Mouse (Mus musculus): ENCODE measurements around the gene Unk. TPM values are rescaled to one million over a fixed set of nuclear protein-coding genes. Genes with fewer than 3 reads are reported as not detected.

Gene Unk
- polyA plus RNA-seq, 1 experiment from 2014 or later: 51.3 TPM

GRCm38 (mm10) chr11:116049610-116050009 lies 19.5 kb downstream of the Unk start:
- Histone ChIP-seq H3K9me3 (no peaks in the 10 kb centered on the region; the same call in 1 of the 2 replicates), H3K4me3 (no peak overlapping the region), H3K27ac (no peak overlapping the region), H3K36me3 (peaks cover 100% of the 10 kb centered on the region), H3K4me1 (replicated peaks) (no peaks in the 10 kb centered on the region), H3K27me3 (ENCODE audit: insufficient read depth, poor library complexity, severe bottlenecking) (no peaks in the 10 kb centered on the region)
- WGBS: 91% methylated on average over 2 of the region's 2 CpGs
- DNase-seq (ENCODE audit: low spot score): no peak

GRCm38 (mm10) chr11:116050196-116050595 lies 20.1 kb downstream of the Unk start:
- Histone ChIP-seq H3K27me3 (ENCODE audit: insufficient read depth, poor library complexity, severe bottlenecking) (no peaks in the 10 kb centered on the region), H3K4me3 (no peak overlapping the region), H3K4me1 (replicated peaks) (no peaks in the 10 kb centered on the region), H3K36me3 (peaks cover 100% of the 10 kb centered on the region), H3K9me3 (no peaks in the 10 kb centered on the region; the same call in 1 of the 2 replicates), H3K27ac (no peak overlapping the region)
- WGBS: 91% methylated on average over 4 of the region's 4 CpGs
- DNase-seq (ENCODE audit: low spot score): no peak

GRCm38 (mm10) chr11:116053510-116054229 lies 23.5 kb downstream of the Unk start:
- Histone ChIP-seq H3K27me3 (ENCODE audit: insufficient read depth, poor library complexity, severe bottlenecking) (no peaks in the 10 kb centered on the region), H3K36me3 (peaks cover 100% of the 10 kb centered on the region), H3K27ac (no peak overlapping the region), H3K9me3 (no peaks in the 10 kb centered on the region; the same call in 1 of the 2 replicates), H3K4me3 (no peak overlapping the region), H3K4me1 (replicated peaks) (no peaks in the 10 kb centered on the region)
- DNase-seq (ENCODE audit: low spot score): no peak
- 96% methylated on average over 9 of the region's 9 CpGs for WGBS

DNA sequence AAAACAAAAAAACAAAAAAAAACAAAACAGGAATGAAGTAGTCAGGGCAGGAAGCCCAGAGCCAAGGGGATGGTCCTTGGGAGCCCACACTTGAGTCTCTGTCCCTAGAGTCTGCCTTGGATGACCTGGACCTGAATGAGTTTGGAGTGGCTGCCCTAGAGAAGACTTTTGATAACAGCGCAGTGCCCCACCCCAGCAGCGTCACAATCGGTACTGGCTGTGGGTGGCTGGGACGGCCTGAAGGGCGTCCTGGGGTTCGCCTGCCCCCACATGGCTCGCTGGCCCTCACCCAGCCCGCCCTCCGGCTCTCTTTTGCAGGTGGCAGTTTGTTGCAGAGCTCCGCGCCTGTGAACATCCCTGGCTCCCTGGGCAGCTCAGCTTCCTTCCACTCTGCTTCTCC lies 25.8 kb downstream of the Unk start:
- DNase-seq (ENCODE audit: low spot score): no peak
- no peaks in the 10 kb centered on the region for H3K4me1 ChIP-seq (replicated peaks)
- 94% methylated on average over 11 of the region's 11 CpGs for WGBS
- no peaks in the 10 kb centered on the region for H3K27me3 ChIP-seq (ENCODE audit: insufficient read depth, poor library complexity, severe bottlenecking)
- H3K36me3 ChIP-seq: peaks cover 100% of the 10 kb centered on the region
- H3K4me3 ChIP-seq: no peak overlapping the region
- no peak overlapping the region for H3K27ac ChIP-seq
- H3K9me3 ChIP-seq: no peaks in the 10 kb centered on the region

GRCm38 (mm10) chr11:116057237-116057881 lies 27.2 kb downstream of the Unk start:
- H3K27ac ChIP-seq: no peak overlapping the region
- no peak for DNase-seq (ENCODE audit: low spot score)
- H3K36me3 ChIP-seq: peaks cover 100% of the 10 kb centered on the region
- H3K27me3 ChIP-seq (ENCODE audit: insufficient read depth, poor library complexity, severe bottlenecking): no peaks in the 10 kb centered on the region
- peaks cover 3% of the 10 kb centered on the region for H3K4me1 ChIP-seq (replicated peaks)
- no peak overlapping the region for H3K4me3 ChIP-seq
- no peaks in the 10 kb centered on the region for H3K9me3 ChIP-seq
- 87% methylated on average over 4 of the region's 4 CpGs for WGBS

GRCm38 (mm10) chr11:116058022-116058614 lies 28.0 kb downstream of the Unk start:
- no peaks in the 10 kb centered on the region for H3K27me3 ChIP-seq (ENCODE audit: insufficient read depth, poor library complexity, severe bottlenecking)
- no peak overlapping the region for H3K27ac ChIP-seq
- no peak for DNase-seq (ENCODE audit: low spot score)
- H3K36me3 ChIP-seq: peaks cover 100% of the 10 kb centered on the region
- H3K9me3 ChIP-seq: no peaks in the 10 kb centered on the region
- 88% methylated on average over 12 of the region's 12 CpGs for WGBS
- H3K4me3 ChIP-seq: no peak overlapping the region
- peaks cover 8% of the 10 kb centered on the region for H3K4me1 ChIP-seq (replicated peaks)

DNA sequence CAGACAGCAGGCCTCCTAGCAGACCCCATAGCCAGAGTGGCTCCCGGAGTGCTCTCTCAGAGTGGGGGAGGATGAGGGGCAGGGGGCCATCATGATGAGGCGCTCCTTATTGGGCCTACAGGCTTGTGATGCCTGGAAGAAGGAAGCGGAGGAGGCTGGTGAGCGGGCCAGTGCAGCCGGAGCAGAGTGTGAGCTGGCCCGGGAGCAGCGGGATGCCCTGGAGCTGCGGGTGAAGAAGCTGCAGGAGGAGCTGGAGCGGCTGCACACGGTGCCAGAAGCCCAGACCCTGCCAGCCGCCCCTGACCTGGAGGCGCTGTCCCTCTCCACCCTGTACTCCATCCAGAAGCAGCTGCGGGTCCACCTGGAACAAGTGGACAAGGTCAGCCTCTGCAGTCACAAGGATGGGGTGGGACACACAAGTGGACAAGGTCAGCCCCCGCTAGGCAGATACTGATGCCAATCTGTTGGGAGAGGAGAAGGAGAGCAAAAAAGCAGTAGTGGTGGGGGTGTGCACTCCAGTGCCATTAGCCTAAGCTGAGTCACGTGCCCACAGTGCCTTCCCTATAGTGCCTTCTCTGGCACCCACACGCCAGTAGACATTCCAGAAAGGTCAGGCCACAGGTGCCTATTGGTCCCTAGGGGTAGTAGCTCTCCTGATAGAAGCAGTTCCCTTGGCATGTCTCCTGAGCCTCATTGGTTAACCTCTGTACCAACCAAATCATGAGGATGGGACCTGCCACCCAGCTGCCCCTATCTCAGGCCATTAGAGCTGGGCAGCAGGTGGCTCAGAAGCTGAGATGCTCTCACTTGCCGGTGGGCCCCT lies 29.0 kb downstream of the Unk start:
- 95% methylated on average over 17 of the region's 17 CpGs for WGBS
- 0 out of 2 replicates have a peak overlapping the region, but pooled peaks have one; percentile 14 for H3K27ac ChIP-seq
- peaks cover 94% of the 10 kb centered on the region for H3K36me3 ChIP-seq
- peaks cover 15% of the 10 kb centered on the region for H3K4me1 ChIP-seq (replicated peaks)
- H3K9me3 ChIP-seq: no peaks in the 10 kb centered on the region
- DNase-seq (ENCODE audit: low spot score): no peak
- H3K27me3 ChIP-seq (ENCODE audit: insufficient read depth, poor library complexity, severe bottlenecking): no peaks in the 10 kb centered on the region
- no peak overlapping the region for H3K4me3 ChIP-seq

DNA sequence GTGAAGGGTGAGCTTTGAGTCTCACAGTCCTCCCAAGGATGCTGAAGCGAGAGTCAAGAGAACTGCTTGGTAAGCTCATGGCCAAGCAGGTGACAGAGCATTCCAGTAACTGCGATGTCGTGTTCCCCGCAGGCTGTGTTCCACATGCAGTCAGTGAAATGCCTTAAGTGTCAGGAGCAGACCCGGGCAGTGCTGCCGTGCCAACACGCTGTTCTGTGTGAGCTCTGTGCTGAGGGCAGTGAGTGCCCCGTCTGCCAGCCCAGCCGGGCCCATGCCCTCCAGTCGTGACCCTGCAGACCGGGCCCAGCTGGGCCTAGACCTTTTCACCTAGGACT lies 29.5 kb downstream of the Unk start:
- Histone ChIP-seq H3K9me3 (no peaks in the 10 kb centered on the region), H3K27me3 (ENCODE audit: insufficient read depth, poor library complexity, severe bottlenecking) (no peaks in the 10 kb centered on the region), H3K4me1 (replicated peaks) (peaks cover 15% of the 10 kb centered on the region), H3K36me3 (peaks cover 88% of the 10 kb centered on the region), H3K27ac (no peak overlapping the region), H3K4me3 (no peak overlapping the region)
- 96% methylated on average over 11 of the region's 11 CpGs for WGBS
- no peak for DNase-seq (ENCODE audit: low spot score)

- peaks cover 79% of the 10 kb centered on the region for H3K36me3 ChIP-seq
- H3K27me3 ChIP-seq (ENCODE audit: insufficient read depth, poor library complexity, severe bottlenecking): no peaks in the 10 kb centered on the region
- no peak overlapping the region for H3K4me3 ChIP-seq
- no peaks in the 10 kb centered on the region for H3K9me3 ChIP-seq
- H3K27ac ChIP-seq: no peak overlapping the region
- 93% methylated on average over 9 of the region's 9 CpGs for WGBS
- peaks cover 15% of the 10 kb centered on the region for H3K4me1 ChIP-seq (replicated peaks)
- no peak for DNase-seq (ENCODE audit: low spot score)
Measured at GRCm38 (mm10) chr11:116060596-116060995, 30.5 kb downstream of the Unk start.

- Histone ChIP-seq H3K9me3 (no peaks in the 10 kb centered on the region), H3K27me3 (ENCODE audit: insufficient read depth, poor library complexity, severe bottlenecking) (no peaks in the 10 kb centered on the region), H3K4me1 (replicated peaks) (peaks cover 15% of the 10 kb centered on the region), H3K36me3 (peaks cover 67% of the 10 kb centered on the region), H3K27ac (0 out of 2 replicates have a peak overlapping the region, but pooled peaks have one; percentile 47), H3K4me3 (no peak overlapping the region)
- DNase-seq (ENCODE audit: low spot score): no peak
- 86% methylated on average over 13 of the region's 13 CpGs for WGBS
Measured at GRCm38 (mm10) chr11:116061641-116062415, 31.7 kb downstream of the Unk start.

DNA sequence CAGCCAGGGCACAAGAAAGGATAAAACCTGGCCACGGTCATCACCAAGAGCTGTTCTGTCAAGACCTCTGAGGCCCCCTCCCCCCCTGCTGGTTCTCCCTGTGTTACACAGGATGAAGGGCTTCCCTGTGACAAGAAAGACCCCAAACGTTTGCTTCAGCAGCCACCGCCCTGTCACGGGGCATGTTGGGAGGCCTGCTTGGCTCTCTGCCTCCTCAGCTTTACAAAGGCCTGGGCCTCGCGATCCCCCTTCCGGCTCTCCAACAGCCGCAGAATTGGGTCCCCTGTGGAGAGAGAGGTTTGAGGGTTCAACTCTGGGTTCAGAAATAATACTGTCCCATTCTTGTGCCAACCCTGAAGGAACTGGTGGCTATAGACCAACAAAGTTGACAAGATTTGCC lies 32.4 kb downstream of the Unk start:
- Histone ChIP-seq H3K9me3 (no peaks in the 10 kb centered on the region), H3K4me3 (no peak overlapping the region), H3K4me1 (replicated peaks) (peaks cover 15% of the 10 kb centered on the region), H3K36me3 (peaks cover 60% of the 10 kb centered on the region), H3K27ac (0 out of 2 replicates have a peak overlapping the region, but pooled peaks have one; percentile 24), H3K27me3 (ENCODE audit: insufficient read depth, poor library complexity, severe bottlenecking) (no peaks in the 10 kb centered on the region)
- DNase-seq (ENCODE audit: low spot score): no peak
- 63% methylated on average over 8 of the region's 8 CpGs for WGBS

- Histone ChIP-seq H3K27me3 (ENCODE audit: insufficient read depth, poor library complexity, severe bottlenecking) (no peaks in the 10 kb centered on the region), H3K27ac (0 out of 2 replicates have a peak overlapping the region, but pooled peaks have one; percentile 10), H3K36me3 (peaks cover 49% of the 10 kb centered on the region), H3K4me3 (no peak overlapping the region), H3K4me1 (replicated peaks) (peaks cover 15% of the 10 kb centered on the region), H3K9me3 (no peaks in the 10 kb centered on the region)
- WGBS: 71% methylated on average over 13 of the region's 13 CpGs
- no peak for DNase-seq (ENCODE audit: low spot score)
Measured at GRCm38 (mm10) chr11:116063562-116063961, 33.4 kb downstream of the Unk start.
